Mouse (Mus musculus): ENCODE data around the gene Gm14819. TPM values are rescaled to one million over a fixed set of nuclear protein-coding genes. Genes with fewer than 3 reads are reported as not detected.

The Gm14819 gene
- not detected in 2 replicates for polyA plus RNA-seq (2012; rRNA removed; ENCODE audit: low replicate concordance)

GRCm38 (mm10) chrX:35403883-35404282, at the start of gene Gm14819:
Gene Gm14819 (plus strand): TSS chrX:35404183.

Measured in mammary gland, adult 2 months (tissue).